Mouse (Mus musculus) heart, postnatal 0 days (tissue): ENCODE results near the gene Pck2.

Experiments
- CTCF ChIP-seq: IDR thresholded peaks from 2 replicates; pipeline ENCODE4 v1.5.1; 2016; ENCODE audit warnings: antibody characterized with exemption, control low read depth, low read depth
- EP300 ChIP-seq: IDR thresholded peaks from 2 replicates; pipeline ENCODE4 v1.6.1; 2016; ENCODE audit warnings: antibody characterized with exemption, low read depth

GRCm38 (mm10) chr14:55598521-55599390, 58.7 kb downstream of the Pck2 start:
- no peak for TF ChIP-seq CTCF
- TF ChIP-seq EP300, result no peak
